15 mouse cellular contexts compared by ENCODE assay signal in the genomic region with DNA sequence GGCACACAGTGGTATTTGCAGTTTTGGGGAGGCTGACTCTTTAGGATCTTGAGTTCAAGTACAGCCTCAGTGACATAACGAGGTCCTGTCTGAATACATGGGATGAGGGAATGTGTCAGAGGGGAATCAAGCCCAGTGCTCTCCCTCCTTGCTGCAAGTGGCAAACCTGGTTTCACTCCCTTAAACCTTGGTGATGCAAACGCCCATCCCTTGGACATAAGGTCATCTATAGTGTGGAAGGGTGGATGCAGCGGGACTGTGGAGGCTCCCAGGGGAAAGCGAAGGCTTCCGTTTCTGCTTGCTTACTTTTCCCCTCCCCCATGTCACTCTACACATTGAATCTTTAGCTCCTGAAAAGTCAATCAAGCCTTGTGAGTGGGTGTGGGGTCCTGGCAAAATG.
DNase-seq lines count a peak whose midpoint lies in the region; ATAC-seq and TF ChIP-seq lines count a peak whose summit lies in the region.
"Had no signal": no experiment of that assay in that cellular context is flagged by ENCODE, and none has a peak within 500 bp of the region (broad histone marks: within the 10 kb centered on the region; RNA-seq: fewer than 3 reads in every experiment).

No protein-coding gene starts in this region.

- H3K4me2 ChIP-seq in kidney, embryonic 14.5 days (replicated peaks; ENCODE audit: low read depth, low read length): no peak overlapping the region
- 0 out of 2 replicates have a peak overlapping the region, but pooled peaks have one; percentile 0 for H3K4me2 ChIP-seq in liver, postnatal 0 days (ENCODE audit: low read depth, low read length)
- H3K4me2 ChIP-seq: embryonic facial prominence, embryonic 12.5 days; limb, embryonic 13.5 days; midbrain, embryonic 15.5 days had no signal

- no peaks in the 10 kb centered on the region for H3K9me3 ChIP-seq in kidney, embryonic 14.5 days (ENCODE audit: control insufficient read depth, low read length)
- H3K9me3 ChIP-seq in MEL (replicated peaks; ENCODE audit: insufficient read depth, low read length): no peaks in the 10 kb centered on the region
- H3K9me3 ChIP-seq in liver, postnatal 0 days (ENCODE audit: low read length): no peaks in the 10 kb centered on the region
- H3K9me3 ChIP-seq: embryonic facial prominence, embryonic 12.5 days; limb, embryonic 13.5 days; midbrain, embryonic 15.5 days had no signal

- WGBS in heart, adult 2 months: 55% methylated on average over 5 of the region's 5 CpGs
- WGBS in kidney, embryonic 14.5 days: 50% methylated on average over 5 of the region's 5 CpGs
- WGBS in liver, postnatal 0 days (ENCODE audit: insufficient replicate concordance): 52% methylated on average over 5 of the region's 5 CpGs

- ATAC-seq in kidney, embryonic 14.5 days (ENCODE audit: low FRiP score, low TSS enrichment): 0 out of 2 replicates have a peak, but pooled peaks have one; percentile 7
- no peak for ATAC-seq in liver, postnatal 0 days
- ATAC-seq: midbrain, embryonic 15.5 days had no signal

- no peaks in the 10 kb centered on the region for H3K79me2 ChIP-seq in heart, adult 2 months (replicated peaks; ENCODE audit: control insufficient read depth, insufficient read depth, low read length)
- H3K79me2 ChIP-seq in MEL (ENCODE audit: control insufficient read depth, insufficient read depth, low read length, poor library complexity): no peaks in the 10 kb centered on the region

- no peak for TF ChIP-seq RAD21 in MEL (IDR thresholded peaks at IDR 0.05; ENCODE audit: low read depth, low read length)

- no peak for TF ChIP-seq CTCF in heart, adult 2 months (IDR thresholded peaks at IDR 0.05)
- TF ChIP-seq CTCF in MEL (IDR thresholded peaks at IDR 0.05 in 2 of 3, conservative IDR thresholded peaks at IDR 0.05 in 1 of 3; ENCODE audit: control insufficient read depth in 1 of 3, insufficient read depth in 1 of 3, low read depth in 2 of 3, low read length in 3 of 3, poor library complexity in 1 of 3, severe bottlenecking in 1 of 3): no peak
- TF ChIP-seq CTCF in liver, postnatal 0 days (IDR thresholded peaks at IDR 0.05; ENCODE audit: low read depth): no peak

- H3K4me3 ChIP-seq in heart, adult 2 months: no peak overlapping the region
- no peak overlapping the region for H3K4me3 ChIP-seq in kidney, embryonic 14.5 days (ENCODE audit: low read length)
- no peak overlapping the region for H3K4me3 ChIP-seq in MEL (ENCODE audit: control insufficient read depth in 1 of 2, insufficient read depth in 1 of 2, low read depth in 2 of 2, low read length in 2 of 2)
- no peak overlapping the region for H3K4me3 ChIP-seq in liver, postnatal 0 days (ENCODE audit: low read depth, low read length)
- H3K4me3 ChIP-seq: embryonic facial prominence, embryonic 12.5 days; limb, embryonic 13.5 days; midbrain, embryonic 15.5 days had no signal

- H3K4me1 ChIP-seq in heart, adult 2 months (ENCODE audit: control insufficient read depth, insufficient read depth, low read length): peaks cover 7% of the 10 kb centered on the region
- peaks cover 17% of the 10 kb centered on the region for H3K4me1 ChIP-seq in kidney, embryonic 14.5 days (ENCODE audit: control insufficient read depth, insufficient read depth, low read length)
- peaks cover 7 to 41% of the 10 kb centered on the region in 2 experiments for H3K4me1 ChIP-seq in MEL (ENCODE audit: control insufficient read depth in 1 of 2, insufficient read depth in 2 of 2, low read length in 2 of 2)
- H3K4me1 ChIP-seq in liver, postnatal 0 days (ENCODE audit: insufficient read depth): peaks cover 36% of the 10 kb centered on the region
- H3K4me1 ChIP-seq: midbrain, embryonic 15.5 days had no signal

- peaks cover 2% of the 10 kb centered on the region; the same call in 1 of the 2 replicates for H3K36me3 ChIP-seq in heart, adult 2 months (ENCODE audit: control insufficient read depth, insufficient read depth, low read length)
- H3K36me3 ChIP-seq in kidney, embryonic 14.5 days (ENCODE audit: control insufficient read depth, insufficient read depth, low read length): no peaks in the 10 kb centered on the region
- peaks cover 0 to 36% of the 10 kb centered on the region in 2 experiments; a peak in 2 of 4 replicates for H3K36me3 ChIP-seq in MEL (ENCODE audit: control insufficient read depth in 1 of 2, insufficient read depth in 2 of 2, low read length in 2 of 2)
- no peaks in the 10 kb centered on the region for H3K36me3 ChIP-seq in liver, postnatal 0 days (replicated peaks; ENCODE audit: insufficient read depth, low read length)
- H3K36me3 ChIP-seq: embryonic facial prominence, embryonic 12.5 days; limb, embryonic 13.5 days; midbrain, embryonic 15.5 days had no signal

- H3K27me3 ChIP-seq in heart, adult 2 months (ENCODE audit: control insufficient read depth, insufficient read depth, low read length): no peaks in the 10 kb centered on the region
- no peaks in the 10 kb centered on the region for H3K27me3 ChIP-seq in kidney, embryonic 14.5 days (ENCODE audit: control insufficient read depth, insufficient read depth, low read length)
- H3K27me3 ChIP-seq in MEL (ENCODE audit: control insufficient read depth in 1 of 2, insufficient read depth in 2 of 2, low read length in 2 of 2): no peaks in the 10 kb centered on the region
- no peaks in the 10 kb centered on the region for H3K27me3 ChIP-seq in liver, postnatal 0 days (ENCODE audit: insufficient read depth, low read length)
- H3K27me3 ChIP-seq: embryonic facial prominence, embryonic 12.5 days; limb, embryonic 13.5 days; midbrain, embryonic 15.5 days had no signal

- TF ChIP-seq EP300 in heart, adult 2 months (IDR thresholded peaks at IDR 0.05; ENCODE audit: insufficient read depth, low read depth, low read length): no peak
- TF ChIP-seq EP300 in MEL (IDR thresholded peaks at IDR 0.05; ENCODE audit: low read depth in 1 of 2, low read length in 2 of 2): no peak
- TF ChIP-seq EP300 in liver, postnatal 0 days (IDR thresholded peaks at IDR 0.05; ENCODE audit: low read depth): no peak

- DNase-seq in heart, adult 11 months: peak; percentile 76
- DNase-seq in heart, adult 2 months: no peak
- no peak for DNase-seq in kidney, adult 11 months
- DNase-seq in MEL (ENCODE audit: low read depth, low spot score): no peak
- no peak for DNase-seq in liver, postnatal 0 days
- no peak for DNase-seq in spleen, postnatal 36 days (ENCODE audit: low spot score in 2 of 2)
- no peak for DNase-seq in layer of hippocampus, postnatal 36 days
- DNase-seq: adrenal gland, postnatal 25 days; cerebellum, postnatal 36 days; kidney, adult 18-20 months; right cerebral cortex, postnatal 4 days had no signal

- intact Hi-C loops in heart, adult 2 months (cut with DNase I): no loop called here

- TF ChIP-seq POLR2A in heart, adult 2 months (IDR thresholded peaks at IDR 0.05; ENCODE audit: insufficient read depth, low read depth, low read length): no peak
- no peak for TF ChIP-seq POLR2A in MEL (IDR thresholded peaks at IDR 0.05; ENCODE audit: control insufficient read depth in 1 of 2, insufficient read depth in 1 of 2, low read depth in 1 of 2, low read length in 2 of 2, poor library complexity in 1 of 2)

- no peak overlapping the region for H3K9ac ChIP-seq in heart, adult 2 months (ENCODE audit: low read depth, low read length)
- no peak overlapping the region for H3K9ac ChIP-seq in kidney, embryonic 14.5 days (ENCODE audit: low read depth, low read length)
- no peak overlapping the region; the same call in 1 of the 2 replicates for H3K9ac ChIP-seq in MEL (ENCODE audit: control insufficient read depth, low read depth, low read length, poor library complexity, severe bottlenecking)
- no peak overlapping the region for H3K9ac ChIP-seq in liver, postnatal 0 days (replicated peaks)
- H3K9ac ChIP-seq: embryonic facial prominence, embryonic 12.5 days; limb, embryonic 13.5 days; midbrain, embryonic 15.5 days had no signal

- H3K27ac ChIP-seq in heart, adult 2 months: no peak overlapping the region
- H3K27ac ChIP-seq in kidney, embryonic 14.5 days (ENCODE audit: low read depth, low read length): no peak overlapping the region
- H3K27ac ChIP-seq in MEL (ENCODE audit: control insufficient read depth, low read depth, low read length): peak overlapping the region; percentile 70; the same call in 1 of the 2 replicates
- no peak overlapping the region for H3K27ac ChIP-seq in liver, postnatal 0 days (ENCODE audit: low read depth)
- H3K27ac ChIP-seq: embryonic facial prominence, embryonic 12.5 days; limb, embryonic 13.5 days; midbrain, embryonic 15.5 days had no signal

TF ChIP-seq in MEL, 35 proteins besides CTCF, POLR2A, EP300 and RAD21:
- TF ChIP-seq MEF2A (IDR thresholded peaks at IDR 0.05; ENCODE audit: extremely low read depth, insufficient replicate concordance, low read depth, low read length, poor library complexity, severe bottlenecking) (no peak), NRF1 (IDR thresholded peaks at IDR 0.05; ENCODE audit: insufficient read depth, low read depth, low read length, poor library complexity, severe bottlenecking) (no peak), USF2 (IDR thresholded peaks at IDR 0.05; ENCODE audit: borderline replicate concordance in 1 of 2, insufficient read depth in 1 of 2, low read depth in 1 of 2, low read length in 2 of 2) (no peak), UBTF (IDR thresholded peaks at IDR 0.05; ENCODE audit: borderline replicate concordance, insufficient read depth, low read depth, low read length) (no peak), BHLHE40 (IDR thresholded peaks at IDR 0.05; ENCODE audit: borderline replicate concordance, low read depth, low read length) (no peak), USF1 (IDR thresholded peaks at IDR 0.05; ENCODE audit: low read depth, low read length) (no peak), MXI1 (IDR thresholded peaks at IDR 0.05; ENCODE audit: low read depth, low read length) (no peak), TBP (IDR thresholded peaks at IDR 0.05; ENCODE audit: low read depth, low read length) (no peak), NELFE (IDR thresholded peaks at IDR 0.05; ENCODE audit: low read depth, low read length) (no peak), ZNF384 (IDR thresholded peaks at IDR 0.05; ENCODE audit: low read depth, low read length) (no peak), POLR2AphosphoS5 (IDR thresholded peaks at IDR 0.05; ENCODE audit: borderline replicate concordance, low read depth, low read length) (no peak), CHD1 (IDR thresholded peaks at IDR 0.05; ENCODE audit: low read depth, low read length) (no peak), ETS1 (IDR thresholded peaks at IDR 0.05; ENCODE audit: low read depth, low read length) (no peak)
